Mouse (Mus musculus) adrenal gland, postnatal 36 days (tissue): Measurements from ENCODE around the gene Npr3. TPM values are rescaled to one million over a fixed set of nuclear protein-coding genes. Genes with fewer than 3 reads are reported as not detected.

Experiments used
- total RNA-seq, 2 experiments: library from RNA; stranded (reverse); gene quantifications; 2 replicates each; pipeline ENCODE4 v1.2.3; 2021

The Npr3 gene
- total RNA-seq, 2 experiments from 2014 or later, result 10.2 to 19.9 TPM

Other genes with a start within 250 kb of the Npr3 start
- gene Sub1, start 89.7 kb upstream of the Npr3 start, total RNA-seq, result 100 to 1,000 TPM; 226 to 248 TPM
- 100 to 1,000 TPM; 117 to 215 TPM for gene Zfr, start 210.5 kb upstream of the Npr3 start, total RNA-seq